Mouse (Mus musculus): ENCODE measurements at regions not wholly inside any gene's neighbourhood (a gene's known extent, or its start where the extent isn't known, plus 50 kb on each side); places are given as distances from the start of the nearest gene placed in this dataset.

DNA sequence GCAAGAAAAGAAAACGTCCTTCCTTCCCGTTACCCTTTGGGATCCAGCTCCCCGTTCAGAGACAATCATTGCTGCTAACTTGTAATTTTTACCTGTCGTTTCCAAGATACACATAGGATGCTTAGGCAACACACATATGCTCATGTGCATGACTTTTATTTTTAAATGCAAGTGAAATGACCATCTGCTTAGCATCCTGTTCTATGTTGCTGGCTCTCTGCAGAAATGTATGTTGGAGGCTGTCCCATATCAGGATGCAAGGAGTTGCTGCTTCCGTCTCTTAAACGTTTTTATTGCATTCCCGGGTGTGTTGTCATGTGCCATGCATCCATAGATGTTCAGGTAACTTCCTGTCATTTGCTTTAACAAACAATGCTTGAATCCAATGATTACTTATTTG lies 304.9 kb upstream of the Fam92a start:
- Histone ChIP-seq H3K27me3 (ENCODE audit: control insufficient read depth, insufficient read depth, low read length) (no peaks in the 10 kb centered on the region), H3K4me1 (replicated peaks; ENCODE audit: control insufficient read depth, insufficient read depth, low read length) (no peaks in the 10 kb centered on the region), H3K4me3 (ENCODE audit: control insufficient read depth, insufficient read depth, low read length) (no peak overlapping the region), H3K27ac (ENCODE audit: control insufficient read depth, insufficient read depth, low read length) (no peak overlapping the region), H3K36me3 (ENCODE audit: control insufficient read depth, insufficient read depth, low read length) (no peaks in the 10 kb centered on the region)
- 94% methylated on average over 7 of the region's 7 CpGs for WGBS
- no peak for DNase-seq
- TF ChIP-seq POLR2A (IDR thresholded peaks at IDR 0.05; ENCODE audit: control insufficient read depth, extremely low read depth, insufficient read depth, low read length, poor library complexity) (no peak), CTCF (IDR thresholded peaks at IDR 0.05; ENCODE audit: borderline replicate concordance, control insufficient read depth, extremely low read depth, insufficient read depth, low read length, poor library complexity) (no peak)

DNA sequence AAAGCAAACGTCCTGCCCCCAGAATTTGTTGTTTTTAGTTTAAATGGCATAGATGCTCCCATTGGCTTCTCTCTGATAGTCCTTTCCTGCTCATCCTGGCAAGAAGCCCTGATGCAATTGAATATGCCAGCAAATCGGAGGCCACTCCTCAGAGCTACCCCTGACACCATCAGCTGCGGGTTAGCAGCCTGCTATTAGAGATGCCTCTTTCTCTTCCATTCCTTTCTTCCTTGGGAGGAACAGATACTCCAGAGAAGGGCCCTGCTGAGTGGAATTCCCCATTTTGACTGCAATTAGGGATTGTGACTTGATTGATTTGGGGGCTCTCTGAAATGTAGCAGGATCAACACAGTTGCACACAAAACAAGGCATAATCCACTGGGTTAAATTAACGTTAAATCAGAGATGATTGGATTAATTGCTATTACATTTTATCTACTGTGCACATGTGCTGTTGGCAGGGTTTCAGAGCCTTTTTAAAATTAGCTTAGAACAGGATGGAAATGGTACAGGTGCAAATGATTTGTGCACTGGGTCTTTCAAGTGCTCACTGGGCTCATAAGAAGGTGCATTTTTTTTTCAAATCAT lies 303.3 kb upstream of the Fam92a start:
- Histone ChIP-seq H3K27ac (ENCODE audit: control insufficient read depth, insufficient read depth, low read length) (no peak overlapping the region), H3K4me1 (replicated peaks; ENCODE audit: control insufficient read depth, insufficient read depth, low read length) (no peaks in the 10 kb centered on the region), H3K36me3 (ENCODE audit: control insufficient read depth, insufficient read depth, low read length) (no peaks in the 10 kb centered on the region), H3K4me3 (ENCODE audit: control insufficient read depth, insufficient read depth, low read length) (no peak overlapping the region), H3K27me3 (ENCODE audit: control insufficient read depth, insufficient read depth, low read length) (no peaks in the 10 kb centered on the region)
- WGBS = 77% methylated on average over 4 of the region's 4 CpGs
- no peak for TF ChIP-seq CTCF (IDR thresholded peaks at IDR 0.05; ENCODE audit: borderline replicate concordance, control insufficient read depth, extremely low read depth, insufficient read depth, low read length, poor library complexity)
- TF ChIP-seq POLR2A (IDR thresholded peaks at IDR 0.05; ENCODE audit: control insufficient read depth, extremely low read depth, insufficient read depth, low read length, poor library complexity) = no peak
- DNase-seq = no peak

DNA sequence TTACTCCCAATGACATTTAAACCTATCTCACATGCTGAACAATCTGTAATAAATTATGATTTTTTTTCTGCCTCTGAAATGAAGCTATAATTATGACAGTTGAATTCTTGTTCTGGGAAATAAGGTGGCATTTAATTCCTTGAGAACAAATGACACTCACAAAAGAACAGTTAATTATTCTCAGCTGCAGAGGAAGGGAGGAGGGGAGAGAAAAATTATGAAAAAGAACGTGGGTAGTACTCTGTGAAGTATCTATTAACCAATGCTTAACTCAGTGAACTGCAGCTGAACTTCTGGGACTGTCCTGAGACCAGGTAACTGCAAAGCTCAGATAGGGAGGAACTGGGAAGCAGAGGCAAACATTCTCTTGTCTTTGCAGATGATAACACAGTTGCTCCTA lies 302.6 kb upstream of the Fam92a start:
- no peak for DNase-seq

DNA sequence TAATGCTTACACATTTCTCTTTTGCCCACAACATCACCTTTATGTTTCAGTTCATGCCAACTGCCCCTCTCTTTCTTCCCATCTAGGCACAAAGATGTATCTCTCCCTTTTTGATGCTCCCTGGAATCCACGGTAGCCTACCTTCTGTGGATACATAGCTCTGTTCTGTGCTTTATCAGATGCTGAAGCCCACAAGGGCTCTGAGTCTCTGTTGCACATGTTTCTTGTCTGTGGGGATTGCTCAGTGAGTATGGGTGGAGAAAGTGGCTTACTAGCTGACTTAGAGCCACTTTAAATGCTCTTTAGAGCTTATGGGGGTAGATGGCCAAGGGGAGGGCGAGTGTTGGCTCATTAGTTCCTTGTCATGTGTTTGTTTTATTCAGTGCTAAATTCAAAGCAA lies 289.9 kb upstream of the Fam92a start:
- no peak overlapping the region for H3K27ac ChIP-seq (ENCODE audit: control insufficient read depth, insufficient read depth, low read length)
- H3K4me1 ChIP-seq (replicated peaks; ENCODE audit: control insufficient read depth, insufficient read depth, low read length) = no peaks in the 10 kb centered on the region
- no peaks in the 10 kb centered on the region for H3K27me3 ChIP-seq (ENCODE audit: control insufficient read depth, insufficient read depth, low read length)
- H3K36me3 ChIP-seq (ENCODE audit: control insufficient read depth, insufficient read depth, low read length) = no peaks in the 10 kb centered on the region
- TF ChIP-seq CTCF (IDR thresholded peaks at IDR 0.05; ENCODE audit: borderline replicate concordance, control insufficient read depth, extremely low read depth, insufficient read depth, low read length, poor library complexity) = no peak
- no peak for TF ChIP-seq POLR2A (IDR thresholded peaks at IDR 0.05; ENCODE audit: control insufficient read depth, extremely low read depth, insufficient read depth, low read length, poor library complexity)
- DNase-seq = no peak
- no peak overlapping the region for H3K4me3 ChIP-seq (ENCODE audit: control insufficient read depth, insufficient read depth, low read length)
- WGBS = 87% methylated on average over 2 of the region's 2 CpGs

More for the DNA sequence above, 302.6 kb upstream of the Fam92a start:
- Histone ChIP-seq H3K27me3 (ENCODE audit: control insufficient read depth, insufficient read depth, low read length) (no peaks in the 10 kb centered on the region), H3K4me1 (replicated peaks; ENCODE audit: control insufficient read depth, insufficient read depth, low read length) (no peaks in the 10 kb centered on the region), H3K27ac (ENCODE audit: control insufficient read depth, insufficient read depth, low read length) (no peak overlapping the region), H3K36me3 (ENCODE audit: control insufficient read depth, insufficient read depth, low read length) (no peaks in the 10 kb centered on the region), H3K4me3 (ENCODE audit: control insufficient read depth, insufficient read depth, low read length) (no peak overlapping the region)
- TF ChIP-seq CTCF (IDR thresholded peaks at IDR 0.05; ENCODE audit: borderline replicate concordance, control insufficient read depth, extremely low read depth, insufficient read depth, low read length, poor library complexity) (no peak), POLR2A (IDR thresholded peaks at IDR 0.05; ENCODE audit: control insufficient read depth, extremely low read depth, insufficient read depth, low read length, poor library complexity) (no peak)
- 33% methylated on average over 1 of the region's 1 CpGs for WGBS

DNA sequence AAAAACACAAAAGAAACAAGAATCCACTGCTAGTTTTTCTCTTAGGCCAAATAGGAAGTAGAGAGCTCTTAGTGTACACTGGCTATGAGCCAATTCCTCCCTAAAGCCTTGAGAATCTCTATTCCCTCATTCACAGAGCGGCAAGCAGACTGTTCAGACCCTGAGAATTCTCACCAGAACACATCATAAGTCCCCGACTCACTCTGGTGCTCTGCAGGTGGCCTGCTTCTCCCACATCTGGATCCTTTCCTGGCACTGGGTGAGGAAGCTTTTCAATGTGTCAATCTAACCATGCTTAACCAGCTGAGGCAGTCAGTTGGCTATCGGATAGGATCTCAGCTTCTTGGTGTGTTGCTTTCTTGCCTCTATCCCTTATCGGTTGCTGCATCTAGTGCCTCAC lies 289.4 kb upstream of the Fam92a start:
- DNase-seq = no peak
- Histone ChIP-seq H3K27me3 (ENCODE audit: control insufficient read depth, insufficient read depth, low read length) (no peaks in the 10 kb centered on the region), H3K36me3 (ENCODE audit: control insufficient read depth, insufficient read depth, low read length) (no peaks in the 10 kb centered on the region), H3K27ac (ENCODE audit: control insufficient read depth, insufficient read depth, low read length) (no peak overlapping the region), H3K4me3 (ENCODE audit: control insufficient read depth, insufficient read depth, low read length) (no peak overlapping the region), H3K4me1 (replicated peaks; ENCODE audit: control insufficient read depth, insufficient read depth, low read length) (no peaks in the 10 kb centered on the region)
- no peak for TF ChIP-seq CTCF (IDR thresholded peaks at IDR 0.05; ENCODE audit: borderline replicate concordance, control insufficient read depth, extremely low read depth, insufficient read depth, low read length, poor library complexity)
- TF ChIP-seq POLR2A (IDR thresholded peaks at IDR 0.05; ENCODE audit: control insufficient read depth, extremely low read depth, insufficient read depth, low read length, poor library complexity) = no peak
- 82% methylated on average over 4 of the region's 4 CpGs for WGBS

DNA sequence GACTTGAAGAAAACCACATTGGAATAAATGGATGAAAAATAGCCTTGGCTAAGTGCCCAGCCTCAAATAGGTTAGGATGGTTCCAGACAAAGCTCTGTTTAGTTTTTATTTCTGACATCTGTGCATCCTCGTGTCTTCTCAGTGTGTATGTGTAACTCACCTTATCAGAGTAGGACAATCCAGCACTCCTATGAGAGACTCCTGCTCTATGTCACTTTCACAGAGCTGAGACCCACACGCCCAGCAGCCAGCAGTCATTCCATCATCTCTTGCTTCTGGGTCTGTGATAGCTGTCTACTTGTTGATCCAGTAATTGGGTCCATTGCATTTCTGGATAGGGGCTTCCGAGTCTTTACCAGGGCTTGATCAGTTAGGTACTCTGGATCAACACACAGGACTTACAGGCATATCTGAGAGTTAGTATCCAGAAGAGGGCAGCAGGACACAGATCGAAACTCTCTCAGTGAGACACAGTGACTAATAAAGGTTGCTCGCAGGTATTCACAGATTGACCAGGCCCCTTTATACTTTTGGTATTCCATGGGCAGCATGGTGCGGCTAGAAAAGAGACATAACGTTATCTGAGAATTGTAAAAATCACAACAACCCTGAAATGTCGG lies 286.3 kb upstream of the Fam92a start:
- no peaks in the 10 kb centered on the region for H3K27me3 ChIP-seq (ENCODE audit: control insufficient read depth, insufficient read depth, low read length)
- H3K4me3 ChIP-seq (ENCODE audit: control insufficient read depth, insufficient read depth, low read length) = no peak overlapping the region
- no peak for DNase-seq
- 94% methylated on average over 8 of the region's 8 CpGs for WGBS
- no peaks in the 10 kb centered on the region for H3K4me1 ChIP-seq (replicated peaks; ENCODE audit: control insufficient read depth, insufficient read depth, low read length)
- TF ChIP-seq POLR2A (IDR thresholded peaks at IDR 0.05; ENCODE audit: control insufficient read depth, extremely low read depth, insufficient read depth, low read length, poor library complexity) (no peak), CTCF (IDR thresholded peaks at IDR 0.05; ENCODE audit: borderline replicate concordance, control insufficient read depth, extremely low read depth, insufficient read depth, low read length, poor library complexity) (no peak)
- H3K36me3 ChIP-seq (ENCODE audit: control insufficient read depth, insufficient read depth, low read length) = no peaks in the 10 kb centered on the region
- H3K27ac ChIP-seq (ENCODE audit: control insufficient read depth, insufficient read depth, low read length) = no peak overlapping the region
